Mouse (Mus musculus) myocyte (in vitro differentiated cells): ENCODE measurements around the gene Tmem198b.

ENCODE experiments used
- CEBPB ChIP-seq: IDR thresholded peaks from 2 replicates; pipeline ENCODE4 v1.6.1; 2011; ENCODE audit warnings: mild to moderate bottlenecking, moderate library complexity; ENCODE audit not compliant: poor library complexity, insufficient read depth, severe bottlenecking
- E2F4 ChIP-seq: IDR thresholded peaks from one replicate; pipeline ENCODE4 v1.6.1; 2011; ENCODE audit warnings: mild to moderate bottlenecking, control low read depth, moderate library complexity; ENCODE audit not compliant: insufficient read depth
- MAX ChIP-seq: IDR thresholded peaks from one replicate; pipeline ENCODE4 v1.6.1; 2011; ENCODE audit warnings: low read depth, mild to moderate bottlenecking, control low read depth
- MYOD1 ChIP-seq, 3 experiments: IDR thresholded peaks; one replicate each; pipeline ENCODE4 v1.6.1; 2011; ENCODE audit warnings: control low read depth in 2 of 3, low read depth in 2 of 3, mild to moderate bottlenecking in 2 of 3, moderate library complexity in 1 of 3; ENCODE audit not compliant: insufficient read length in 2 of 3, control insufficient read depth in 1 of 3
- POLR2A ChIP-seq: IDR thresholded peaks from one replicate; pipeline ENCODE4 v1.6.1; 2011; ENCODE audit warnings: low read depth, mild to moderate bottlenecking, control low read depth, moderate library complexity; ENCODE audit not compliant: insufficient read length
- POLR2AphosphoS2 ChIP-seq: IDR thresholded peaks from one replicate; pipeline ENCODE4 v1.6.1; 2011; ENCODE audit warnings: low read depth, control low read depth; ENCODE audit not compliant: insufficient read length
- REST ChIP-seq: IDR thresholded peaks from one replicate; pipeline ENCODE4 v1.6.1; 2011; ENCODE audit warnings: mild to moderate bottlenecking, control low read depth, moderate library complexity; ENCODE audit not compliant: insufficient read depth, insufficient read length
- TCF12 ChIP-seq: IDR thresholded peaks from one replicate; pipeline ENCODE4 v1.6.1; 2011; ENCODE audit warnings: mild to moderate bottlenecking, control low read depth; ENCODE audit not compliant: poor library complexity, insufficient read depth, severe bottlenecking
- TCF3 ChIP-seq: IDR thresholded peaks from one replicate; pipeline ENCODE4 v1.6.1; 2011; ENCODE audit warnings: low read depth, control low read depth; ENCODE audit not compliant: insufficient read length
- USF1 ChIP-seq: IDR thresholded peaks from one replicate; pipeline ENCODE4 v1.6.1; 2011; ENCODE audit warnings: low read depth, mild to moderate bottlenecking, control low read depth, moderate library complexity

DNA sequence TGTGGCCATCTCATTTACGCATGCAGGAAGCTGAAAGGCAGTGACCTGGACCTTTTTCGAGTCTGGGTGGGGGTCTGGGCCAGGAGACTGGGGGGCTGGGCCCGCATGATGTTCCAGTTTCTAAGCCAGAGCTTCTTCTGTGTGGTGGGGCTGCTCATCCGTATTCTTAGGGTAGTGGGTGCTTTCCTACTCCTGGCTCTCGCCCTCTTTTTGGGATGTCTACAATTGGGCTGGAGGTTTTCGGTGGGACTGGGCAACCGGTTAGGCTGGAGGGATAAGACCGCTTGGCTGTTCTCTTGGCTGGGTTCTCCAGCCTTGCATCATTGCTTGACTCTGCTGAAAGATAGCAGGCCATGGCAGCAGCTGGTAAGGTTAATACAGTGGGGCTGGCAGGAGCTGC, 2.8 kb upstream of the Tmem198b start:
- TF ChIP-seq TCF3 = no peak
- TF ChIP-seq POLR2A = no peak
- no peak for TF ChIP-seq E2F4
- no peak for TF ChIP-seq CEBPB
- TF ChIP-seq TCF12 = no peak
- TF ChIP-seq MAX = no peak
- TF ChIP-seq MYOD1 (IDR thresholded peaks at IDR 0.05; ENCODE audit: control insufficient read depth in 1 of 3, insufficient read length in 2 of 3, low read depth in 2 of 3) = no peak
- no peak for TF ChIP-seq USF1
- TF ChIP-seq POLR2AphosphoS2 = no peak
- TF ChIP-seq REST = no peak
